Mouse (Mus musculus): Measurements from ENCODE around the gene Dnal4. TPM values are rescaled to one million over a fixed set of nuclear protein-coding genes. Genes with fewer than 3 reads are reported as not detected.
A peak's percentile ranks its signal among the peaks of the same experiment; 100 is the strongest.

Dnal4 gene
- total RNA-seq, 2 experiments from 2014 or later, result 21.6 to 22.2 TPM

DNA sequence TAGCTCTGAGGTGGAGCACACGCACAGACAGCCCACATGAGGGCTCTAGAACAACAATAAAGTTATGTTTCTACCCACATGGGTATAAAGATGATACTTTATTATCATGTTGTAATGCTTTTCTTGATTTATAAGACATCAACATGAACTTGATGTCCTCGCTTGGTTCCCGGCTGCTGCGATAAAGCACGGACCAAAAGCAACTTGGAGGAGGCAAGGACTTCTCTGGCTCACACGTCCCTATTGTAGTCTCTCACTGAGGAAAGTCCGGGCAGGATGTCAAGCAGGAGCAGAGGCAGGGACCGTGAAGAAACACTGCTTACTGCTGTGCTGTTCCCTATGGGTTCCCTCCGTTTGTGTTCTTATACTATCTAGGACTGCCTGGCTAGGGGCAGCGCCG lies 33.6 kb downstream of the Dnal4 start:
- intact Hi-C loops (cut with DNase I), result no loop called here

DNA sequence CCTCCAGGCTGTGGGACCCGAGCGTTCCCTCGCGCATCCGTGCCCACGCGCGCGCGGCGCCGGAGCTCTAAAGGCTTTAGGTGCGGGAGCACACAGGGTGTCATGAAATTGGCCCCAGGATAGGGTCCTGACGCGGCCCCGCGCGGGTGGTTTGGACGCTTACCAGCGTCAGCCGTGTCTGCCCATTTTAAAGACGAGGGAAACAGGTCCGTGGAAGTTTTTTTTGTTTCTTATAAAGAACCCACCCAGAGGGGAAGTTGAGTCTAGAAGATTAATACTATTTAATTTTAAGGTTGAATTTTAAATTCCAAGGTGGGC lies 35.0 kb downstream of the Dnal4 start:
- intact Hi-C loops (cut with DNase I), result no loop called here
- no peak for DNase-seq

More for the DNA sequence above, 33.6 kb downstream of the Dnal4 start:
- DNase-seq, result no peak

DNA sequence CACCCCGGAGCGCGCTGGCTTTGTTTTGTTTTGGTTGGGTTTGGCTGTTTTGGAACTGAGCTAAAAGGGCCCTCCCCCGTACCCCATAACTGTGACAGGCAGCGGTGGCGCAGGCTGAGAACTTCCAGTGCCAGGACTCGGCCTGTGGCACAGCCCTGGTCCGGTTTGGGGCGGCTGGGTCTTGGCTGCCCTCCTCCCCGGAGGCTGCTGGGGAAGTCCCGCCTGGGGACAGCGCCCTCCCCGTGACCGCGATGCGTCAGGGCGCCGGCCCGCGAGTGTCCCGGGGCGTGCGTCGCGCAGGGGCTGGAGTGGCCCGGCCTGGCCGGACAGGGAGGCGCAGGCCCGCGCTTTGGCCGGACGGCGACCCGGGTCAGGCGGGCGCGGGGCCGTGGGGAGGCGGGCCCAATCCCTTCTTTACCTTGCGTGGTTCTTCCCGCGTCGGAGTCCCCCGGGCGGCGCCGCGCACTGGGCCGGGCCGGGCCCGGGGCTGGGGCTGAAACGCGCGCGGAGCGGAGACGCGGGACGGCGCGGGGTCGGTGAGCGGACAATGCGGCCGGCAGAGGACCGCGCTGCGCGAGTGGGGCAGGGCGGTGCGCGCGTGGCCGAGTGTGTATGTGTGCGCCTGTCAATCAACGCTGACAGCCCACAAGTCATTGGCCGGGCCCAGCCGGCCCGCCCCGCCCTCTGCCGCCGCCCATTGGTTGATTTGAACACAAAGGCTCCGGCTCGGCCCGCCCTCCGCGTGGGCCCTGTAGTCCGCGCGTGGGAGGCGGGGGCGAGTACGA lies 35.5 kb downstream of the Dnal4 start, which contains the start of gene Sun2:
Sun2 (minus strand) TSS at position 616 of the 785 bp plus-strand sequence.
- DNase-seq, result peak; percentile 93
- intact Hi-C loops (cut with DNase I), result no loop called here

DNA sequence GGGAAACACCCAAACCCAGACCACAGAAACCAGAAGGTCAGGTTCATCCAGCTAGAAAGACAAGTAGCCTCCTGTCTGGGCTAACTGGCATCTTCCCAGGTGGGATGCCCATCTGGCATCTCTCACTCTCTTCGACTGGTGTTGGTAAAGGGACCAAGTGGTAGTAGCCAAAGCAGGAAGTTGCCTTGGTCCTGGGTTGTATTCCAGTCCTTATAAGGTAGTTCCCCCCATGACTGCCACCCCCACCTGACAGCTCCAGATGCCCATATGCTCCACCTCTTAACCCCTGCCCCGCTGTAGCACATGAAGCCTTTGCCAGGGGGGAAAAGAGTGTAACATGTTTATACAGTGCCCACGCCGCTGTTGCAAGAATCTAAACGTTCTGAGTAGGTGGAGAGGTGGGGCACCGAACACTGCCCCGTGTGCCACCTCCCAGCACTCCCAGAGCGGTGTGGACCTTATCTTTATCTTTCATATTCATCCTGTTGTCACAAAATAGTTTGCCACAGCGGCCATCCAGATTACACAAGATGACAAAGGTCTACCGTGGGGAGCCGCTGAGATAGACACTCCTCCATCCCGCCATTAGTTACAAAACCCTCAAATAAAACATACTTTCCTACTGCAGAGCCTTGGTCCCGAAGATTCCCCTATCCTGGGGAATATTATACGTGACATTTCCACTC lies 36.3 kb downstream of the Dnal4 start:
- intact Hi-C loops (cut with DNase I), result no loop called here
- DNase-seq, result peak in 1 of 2 experiments; percentile 41

DNA sequence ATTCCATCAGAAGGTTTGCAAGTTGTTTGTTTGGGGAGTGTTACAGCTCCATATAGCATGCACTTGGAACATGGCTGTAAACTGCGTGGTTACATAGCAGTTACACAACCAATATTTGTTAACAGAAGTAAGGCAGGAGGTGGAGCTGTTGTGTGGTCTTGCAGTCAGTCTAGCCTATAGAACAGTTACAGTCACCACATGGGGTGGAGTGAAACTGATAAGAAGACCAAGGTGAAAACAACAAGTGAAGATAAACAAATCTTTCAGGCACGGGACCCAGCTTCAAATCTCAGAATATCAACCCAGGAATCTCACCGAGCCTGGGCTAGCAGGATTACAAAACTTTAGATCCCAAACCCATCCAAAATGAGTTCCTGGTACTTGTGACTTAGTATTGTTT lies 36.9 kb downstream of the Dnal4 start:
- intact Hi-C loops (cut with DNase I), result no loop called here

DNA sequence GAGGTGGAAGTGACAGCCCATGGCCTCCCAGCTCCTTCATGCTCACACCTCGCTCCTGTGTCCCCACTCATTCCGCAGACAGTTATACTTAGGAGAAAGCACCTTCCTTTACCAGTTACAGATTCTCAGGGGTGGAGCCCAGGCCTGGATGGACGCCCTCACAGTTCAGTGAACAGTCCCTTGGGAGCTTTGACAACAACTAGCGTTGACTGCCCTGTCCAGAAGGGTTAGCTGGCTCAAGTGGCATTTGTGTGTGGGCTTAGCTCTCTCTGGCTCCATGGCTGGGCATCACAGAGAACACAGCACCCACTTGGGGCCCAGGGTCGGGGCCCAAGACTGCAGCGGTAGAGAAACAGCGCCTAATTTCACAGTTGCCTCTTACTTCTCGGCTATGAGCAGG lies 43.3 kb downstream of the Dnal4 start:
- intact Hi-C loops (cut with DNase I), result no loop called here

More for the DNA sequence above, 36.9 kb downstream of the Dnal4 start:
- DNase-seq, result no peak

DNA sequence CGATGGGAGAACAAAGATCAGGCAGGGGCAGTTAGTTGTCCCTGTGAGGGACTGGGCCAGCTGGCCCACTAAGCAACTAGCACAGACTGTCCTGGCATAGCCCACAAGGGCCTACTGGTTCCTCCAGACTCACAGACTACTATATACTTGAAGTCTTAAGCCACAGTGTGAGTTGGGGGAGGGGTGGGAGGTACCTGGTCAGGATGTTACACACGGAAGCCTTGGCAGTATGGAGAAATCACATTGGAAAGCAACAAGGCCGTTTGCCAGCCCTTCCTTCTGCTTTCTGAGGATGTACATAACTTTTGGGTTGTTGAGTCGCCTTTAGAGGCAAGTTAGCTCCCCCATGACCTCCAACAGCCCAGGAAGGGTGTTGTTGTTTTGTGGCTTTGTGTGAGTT lies 44.0 kb downstream of the Dnal4 start:
- DNase-seq, result no peak
- intact Hi-C loops (cut with DNase I), result no loop called here

More for the DNA sequence above, 43.3 kb downstream of the Dnal4 start:
- no peak for DNase-seq

DNA sequence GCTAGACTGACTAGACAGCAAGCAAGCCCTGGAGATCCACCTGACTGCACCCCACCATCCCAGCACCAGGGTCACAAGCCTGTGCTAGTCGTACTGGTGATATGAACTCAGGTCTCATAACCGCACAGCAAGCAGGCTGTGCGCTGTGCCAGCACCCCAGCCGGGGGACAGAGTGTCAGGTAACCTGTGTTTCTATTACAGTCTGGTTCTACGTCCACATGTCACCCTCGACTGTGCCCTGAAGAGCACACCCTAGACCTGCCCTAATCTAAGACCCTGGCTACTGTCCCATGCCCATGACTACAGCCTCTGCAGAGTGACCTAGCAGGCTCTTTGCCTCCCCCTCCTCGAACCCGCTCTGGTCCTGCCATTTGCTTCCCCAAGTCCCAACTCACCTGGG lies 44.5 kb downstream of the Dnal4 start:
- DNase-seq, result no peak
- intact Hi-C loops (cut with DNase I), result no loop called here

DNA sequence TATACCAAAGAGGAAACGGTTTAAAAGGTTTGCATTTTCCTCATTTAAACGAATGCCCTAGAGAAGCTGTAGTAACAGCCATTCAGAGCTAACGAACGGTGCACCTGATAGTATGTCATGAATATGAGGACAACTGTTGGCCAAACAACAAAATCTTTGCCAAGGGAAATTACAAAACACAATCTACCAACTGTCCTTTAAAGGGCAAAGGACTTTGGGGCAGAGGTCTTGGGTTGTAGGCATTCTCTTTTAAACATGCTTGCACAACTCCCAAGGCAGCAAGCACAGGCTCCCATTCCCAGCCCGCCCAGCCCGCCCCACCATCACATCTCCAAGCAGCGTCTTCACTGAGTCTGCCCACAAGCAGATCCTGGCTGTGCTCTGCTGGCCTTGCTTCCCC lies 46.1 kb downstream of the Dnal4 start:
- intact Hi-C loops (cut with DNase I), result no loop called here
- DNase-seq, result no peak

DNA sequence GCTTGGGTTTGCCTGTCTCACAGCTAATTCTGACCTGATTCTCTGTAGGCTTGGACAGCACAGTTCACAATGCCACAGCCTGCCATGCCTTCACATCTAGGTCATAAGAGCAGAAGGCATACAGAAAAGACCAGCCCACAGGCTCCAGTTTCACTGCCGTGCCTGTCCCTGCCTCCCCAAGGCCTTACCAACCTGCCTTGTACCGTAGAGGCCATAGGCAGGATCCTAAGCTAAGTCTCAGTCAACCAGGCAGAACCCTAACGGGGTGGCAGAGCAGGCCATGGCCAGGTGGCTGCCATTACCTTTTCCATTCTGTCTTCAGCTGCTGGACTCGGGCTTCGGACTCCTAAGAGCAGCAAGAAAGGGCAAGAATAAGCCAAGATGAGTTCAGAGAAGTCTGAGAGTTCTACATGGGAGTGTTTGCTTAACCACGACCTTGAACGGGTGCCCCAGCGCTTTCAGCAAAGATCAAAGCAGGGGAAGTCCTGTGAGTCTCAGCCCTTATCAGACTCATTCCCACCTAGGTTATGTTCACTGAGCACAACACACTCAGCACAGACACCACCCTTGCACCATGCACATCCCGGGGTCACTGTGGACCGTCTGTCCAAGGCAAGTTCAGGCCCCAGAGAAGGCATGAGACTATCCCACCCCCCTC lies 48.8 kb downstream of the Dnal4 start:
- DNase-seq, result no peak
- intact Hi-C loops (cut with DNase I), result no loop called here

DNA sequence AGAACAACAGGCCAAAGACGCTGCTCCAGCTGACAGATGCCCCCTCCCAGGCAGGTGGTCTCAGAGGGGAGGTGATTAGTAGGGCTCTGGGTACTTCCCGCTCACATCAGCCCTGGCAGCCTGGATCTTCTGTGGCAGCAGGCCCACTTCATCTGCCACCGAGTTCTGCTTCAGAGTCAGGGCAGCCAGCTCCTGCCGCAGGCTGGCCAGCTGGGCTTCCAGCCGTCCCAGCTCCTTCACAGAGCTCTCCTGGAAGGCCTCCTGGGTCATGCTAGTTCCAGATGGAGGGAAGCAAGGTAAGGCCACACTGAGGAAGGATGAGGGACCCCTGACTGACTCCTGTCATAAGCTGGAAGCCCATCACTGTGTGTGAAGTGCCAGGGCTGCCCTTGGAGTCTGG lies 49.3 kb downstream of the Dnal4 start:
- intact Hi-C loops (cut with DNase I), result no loop called here
- no peak for DNase-seq

DNA sequence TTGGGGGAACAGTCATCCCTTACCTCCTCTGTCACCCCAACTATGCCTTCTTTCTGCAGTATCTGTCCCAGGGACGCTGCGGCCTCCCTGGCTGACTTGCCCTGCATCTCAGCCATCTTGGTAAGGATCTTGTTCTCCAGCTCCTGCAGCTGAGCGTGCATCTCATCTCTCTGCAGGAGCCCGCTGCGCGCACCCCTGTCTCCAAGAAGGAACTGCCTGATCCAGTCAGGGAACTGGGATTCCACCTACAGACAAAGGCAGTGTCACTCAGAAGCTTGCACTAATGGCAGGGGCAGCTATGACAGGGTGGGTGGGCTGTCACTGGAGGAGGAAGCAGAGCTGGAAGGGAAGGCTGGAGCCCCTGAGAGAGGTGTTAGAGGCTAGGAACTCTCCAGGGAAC lies 49.8 kb downstream of the Dnal4 start:
- intact Hi-C loops (cut with DNase I), result no loop called here
- DNase-seq, result no peak

DNA sequence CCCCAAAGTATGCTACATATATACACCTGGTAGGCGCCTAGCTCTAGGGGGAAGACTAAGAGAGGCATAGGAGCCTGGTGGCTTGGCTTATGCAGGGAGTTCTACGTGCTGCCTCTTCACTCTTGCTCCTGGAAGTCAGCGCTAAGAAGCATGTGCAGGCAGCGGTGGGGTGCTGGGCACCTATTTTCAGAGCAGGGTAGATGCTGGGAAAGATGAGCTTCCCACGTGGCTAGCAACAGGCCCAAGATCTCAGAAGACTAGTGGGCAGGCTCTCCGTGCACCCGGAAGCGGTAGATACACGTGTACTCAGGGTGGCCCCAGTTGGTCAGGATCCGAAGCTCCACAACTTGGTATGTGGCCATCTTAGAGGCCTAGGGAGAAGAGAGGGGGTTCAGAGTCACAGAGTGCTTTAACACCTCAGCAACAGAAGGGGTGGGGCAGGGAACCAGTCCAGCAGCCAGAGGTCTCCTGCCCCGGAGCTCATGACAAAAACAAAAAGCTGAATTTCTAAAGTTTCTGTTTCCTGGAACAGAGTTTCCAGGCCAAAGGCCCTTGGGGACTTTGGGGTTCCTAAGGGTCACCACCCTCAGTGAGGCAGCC lies 52.4 kb downstream of the Dnal4 start:
- DNase-seq, result no peak
- intact Hi-C loops (cut with DNase I), result no loop called here

DNA sequence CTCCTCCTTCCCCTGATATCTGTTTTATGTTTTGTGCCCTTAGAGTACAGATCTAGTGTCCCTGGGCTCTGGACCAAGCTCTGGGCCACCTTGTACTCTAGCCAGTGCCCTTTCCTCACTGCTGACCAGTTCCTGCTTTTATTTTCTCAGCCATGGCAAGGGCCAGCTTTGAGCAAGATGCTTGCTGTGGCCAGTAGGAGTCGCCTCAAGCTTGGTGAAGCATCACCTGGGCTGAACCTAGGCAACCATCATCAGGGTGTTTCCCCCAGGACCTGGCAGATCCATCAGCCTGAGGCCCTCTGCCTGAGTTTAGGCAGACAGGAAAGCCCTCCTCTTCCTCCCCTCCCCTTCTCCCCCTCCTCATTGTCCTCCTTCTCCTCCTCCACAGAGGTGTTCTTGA lies 54.2 kb downstream of the Dnal4 start:
- intact Hi-C loops (cut with DNase I), result no loop called here
- DNase-seq, result peak; percentile 48 to 69

DNA sequence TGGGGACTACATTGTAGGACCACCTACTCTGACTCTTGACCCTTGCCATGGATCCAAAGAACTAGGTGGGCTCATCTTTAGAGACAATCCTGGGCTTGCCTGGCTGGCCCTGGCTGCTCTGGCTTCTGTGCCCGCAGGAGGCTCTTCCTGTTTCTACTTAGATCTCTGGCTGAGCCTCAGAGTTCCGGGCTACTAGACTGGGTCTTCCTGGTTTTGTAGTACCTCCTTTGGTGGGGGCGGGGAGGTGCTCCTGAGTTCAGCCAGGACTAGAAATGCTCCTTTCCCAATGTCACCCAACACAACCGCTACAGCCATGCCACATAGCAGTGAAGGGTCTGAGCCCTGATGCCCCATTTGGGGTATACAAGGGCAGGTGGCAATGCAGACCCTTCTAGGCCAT lies 56.9 kb downstream of the Dnal4 start:
- intact Hi-C loops (cut with DNase I), result no loop called here
- DNase-seq, result no peak

DNA sequence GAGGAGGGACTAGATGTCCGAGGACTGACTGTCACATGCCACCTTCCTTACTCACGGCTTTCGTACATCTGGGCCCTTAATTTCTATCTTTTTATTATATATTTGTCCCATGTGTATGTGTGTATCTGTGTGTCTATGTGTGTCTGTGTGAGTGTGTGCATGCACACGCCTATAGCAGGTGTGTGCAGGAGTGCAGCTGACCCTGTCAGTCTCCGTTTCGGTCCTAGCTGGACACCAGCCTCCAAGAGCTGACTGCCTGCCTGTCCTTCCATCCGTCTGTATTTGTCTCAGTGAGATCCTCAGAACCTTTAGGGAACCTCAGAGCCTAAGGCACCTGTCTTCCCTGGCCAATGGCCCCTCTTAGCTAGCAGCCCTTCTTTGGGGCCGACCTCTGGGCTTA lies 57.4 kb downstream of the Dnal4 start:
- intact Hi-C loops (cut with DNase I), result no loop called here
- DNase-seq, result no peak

DNA sequence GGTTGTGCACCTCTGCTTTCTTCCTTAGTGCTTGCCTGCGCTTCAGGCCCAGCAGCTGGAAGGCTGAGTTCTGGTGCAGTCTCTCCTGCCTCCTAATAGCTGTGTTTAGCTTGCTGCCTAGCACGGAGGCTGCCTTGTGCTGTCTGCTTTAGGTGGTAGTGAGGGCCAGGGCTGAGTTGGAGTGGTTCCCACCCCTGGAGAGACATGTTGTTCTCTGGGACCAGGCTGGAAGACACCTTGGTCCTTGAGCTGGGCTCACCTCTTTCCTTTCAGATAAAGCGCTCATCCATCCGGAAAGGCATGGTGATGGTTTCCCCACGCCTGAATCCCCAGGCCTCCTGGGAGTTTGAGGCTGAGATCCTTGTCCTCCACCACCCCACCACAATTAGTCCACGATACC lies 60.9 kb downstream of the Dnal4 start:
- intact Hi-C loops (cut with DNase I), result no loop called here
- DNase-seq, result no peak

DNA sequence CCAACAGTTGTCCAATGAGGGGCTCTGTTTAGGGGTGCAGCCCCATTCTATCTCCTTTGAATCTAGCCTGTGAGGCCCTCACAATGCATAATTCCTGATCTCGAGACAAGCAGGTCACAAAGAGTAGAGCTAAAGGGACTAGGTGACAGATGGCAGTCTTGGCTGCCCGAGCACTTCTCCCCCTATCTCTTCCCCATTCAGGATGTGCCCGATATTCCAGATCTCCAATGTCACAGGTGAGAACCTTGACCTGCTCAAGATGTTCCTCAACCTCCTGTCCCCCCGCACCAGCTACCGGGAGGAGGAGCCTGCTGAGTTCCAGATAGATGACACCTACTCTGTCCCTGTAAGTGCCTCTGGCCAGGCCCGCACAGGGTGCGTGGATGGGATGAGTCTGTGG lies 62.0 kb downstream of the Dnal4 start:
- intact Hi-C loops (cut with DNase I), result no loop called here
- no peak for DNase-seq
